Mouse (Mus musculus) ES-E14 (cell line): Measurements from ENCODE around the gene Fez2. TPM values are rescaled to one million over a fixed set of nuclear protein-coding genes. Genes with fewer than 3 reads are reported as not detected.

Experiments
- DNase-seq: peaks from one replicate; pipeline ENCODE4 v3.0.0-alpha.2; 2013; ENCODE audit warnings: low read depth, low spot score
- H3K27ac ChIP-seq: 2 replicates; pipeline ENCODE4 v1.5.1; 2012; ENCODE audit warnings: low read depth, mild to moderate bottlenecking, low read length, moderate library complexity, mixed read lengths; ENCODE audit not compliant: poor library complexity, insufficient read depth, severe bottlenecking
- H3K36me3 ChIP-seq: 2 replicates; pipeline ENCODE4 v1.6.1; 2012; ENCODE audit warnings: mild to moderate bottlenecking, low read length, moderate library complexity, mixed read lengths; ENCODE audit not compliant: control insufficient read depth, poor library complexity, insufficient read depth, severe bottlenecking
- H3K4me1 ChIP-seq, 2 experiments: fragments of 150-350 bp in 1 of 2; sonication (generic) in 1 of 2; 2 replicates each; pipeline ENCODE4 v1.6.1; 2012; ENCODE audit warnings: low read length in 2 of 2, mild to moderate bottlenecking in 1 of 2, mixed read lengths in 1 of 2; ENCODE audit not compliant: control insufficient read depth in 2 of 2, insufficient read depth in 2 of 2, poor library complexity in 1 of 2
- H3K4me3 ChIP-seq, 2 experiments: fragments of 150-350 bp in 1 of 2; sonication (generic) in 1 of 2; 2 replicates each; pipeline ENCODE4 v1.5.1; 2012; ENCODE audit warnings: low read length in 2 of 2, low read depth in 1 of 2, mild to moderate bottlenecking in 1 of 2, mixed read lengths in 1 of 2; ENCODE audit not compliant: insufficient read depth in 1 of 2, poor library complexity in 1 of 2, severe bottlenecking in 1 of 2
- H3K9ac ChIP-seq: 2 replicates; pipeline ENCODE4 v1.6.1; 2012; ENCODE audit warnings: low read depth, mild to moderate bottlenecking, low read length, mixed read lengths; ENCODE audit not compliant: poor library complexity, insufficient read depth, severe bottlenecking
- H3K9me3 ChIP-seq: fragments of 150-350 bp; sonication (generic); 2 replicates; pipeline ENCODE4 v1.6.1; 2012; ENCODE audit warnings: low read depth, mild to moderate bottlenecking, low read length; ENCODE audit not compliant: control insufficient read depth, insufficient read depth
- CHD2 ChIP-seq: IDR thresholded peaks from 2 replicates; pipeline ENCODE4 v1.6.1; 2014; ENCODE audit warnings: mild to moderate bottlenecking, low read depth, low read length, inconsistent platforms
- HCFC1 ChIP-seq: IDR thresholded peaks from 2 replicates; pipeline ENCODE4 v1.6.1; 2012; ENCODE audit warnings: low read length, inconsistent platforms, borderline replicate concordance; ENCODE audit not compliant: insufficient read depth
- MAFK ChIP-seq: IDR thresholded peaks from 2 replicates; pipeline ENCODE4 v1.6.1; 2014; ENCODE audit warnings: mild to moderate bottlenecking, low read depth, low read length, inconsistent platforms; ENCODE audit not compliant: insufficient read depth
- ZC3H11A ChIP-seq: IDR thresholded peaks from 2 replicates; pipeline ENCODE4 v1.6.1; 2012; ENCODE audit warnings: low read depth, mild to moderate bottlenecking, inconsistent platforms, low read length, borderline replicate concordance
- ZNF384 ChIP-seq: IDR thresholded peaks from 2 replicates; pipeline ENCODE4 v1.6.1; 2012; ENCODE audit warnings: low read depth, low read length, inconsistent platforms
- in situ Hi-C, 2 experiments: fragments of 600-800 bp; cut with MboI; formaldehyde crosslinking; loops; one replicate each; pipeline ENCODE4 v1.15.1; 2025; ENCODE audit warnings: low sequenced_read_pairs in 2 of 2, inconsistent platforms in 1 of 2; ENCODE audit not compliant: unreplicated experiment in 2 of 2
- total RNA-seq: library from RNA; depleted of rRNA; stranded (reverse); fragments of 300-350 nt; gene quantifications from 2 replicates; pipeline ENCODE4 v1.2.3, GENCODE M21; 2012

Fez2 gene
- total RNA-seq, 1 experiment: 38.2 TPM

DNA sequence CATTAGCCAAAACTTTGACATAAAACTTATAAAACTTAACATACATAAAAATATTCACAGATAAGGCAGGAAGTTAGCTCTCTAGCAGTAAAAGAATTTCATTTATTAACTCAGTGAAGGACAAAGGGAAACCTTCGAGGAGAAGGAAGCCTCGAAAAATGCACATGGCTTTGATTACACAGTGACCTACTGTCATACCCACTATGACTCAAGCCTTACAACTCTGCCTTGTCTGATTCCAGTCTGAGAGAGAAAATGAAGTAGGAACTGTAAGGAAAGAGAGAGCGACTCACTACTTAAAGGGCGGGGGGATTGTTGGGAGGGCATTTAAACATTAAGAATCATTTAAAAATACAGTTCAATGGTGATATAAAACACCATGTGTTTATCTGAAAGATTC lies 14.7 kb downstream of the Fez2 start:
- TF ChIP-seq CHD2 (no peak), ZC3H11A (no peak), HCFC1 (no peak), MAFK (no peak), ZNF384 (no peak)
- Histone ChIP-seq H3K9me3 (no peaks in the 10 kb centered on the region), H3K9ac (no peak overlapping the region), H3K27ac (no peak overlapping the region), H3K4me3 (no peak overlapping the region), H3K4me1 (peaks cover 0 to 3% of the 10 kb centered on the region in 2 experiments; a peak in 1 of 4 replicates), H3K36me3 (peaks cover 8% of the 10 kb centered on the region; the same call in 1 of the 2 replicates)
- in situ Hi-C loops: no loop called here
- DNase-seq: no peak

- Histone ChIP-seq H3K9ac (no peak overlapping the region), H3K27ac (no peak overlapping the region), H3K36me3 (peaks cover 8% of the 10 kb centered on the region; the same call in 1 of the 2 replicates), H3K9me3 (no peaks in the 10 kb centered on the region), H3K4me1 (no peaks in the 10 kb centered on the region; a peak in 1 of 4 replicates), H3K4me3 (no peak overlapping the region)
- no peak for TF ChIP-seq MAFK
- in situ Hi-C loops: no loop called here
- DNase-seq: no peak
Observed at GRCm38 (mm10) chr17:78402174-78402573, 15.8 kb downstream of the Fez2 start.

- DNase-seq: no peak
- Histone ChIP-seq H3K9me3 (no peaks in the 10 kb centered on the region), H3K27ac (no peak overlapping the region), H3K4me1 (no peaks in the 10 kb centered on the region), H3K4me3 (no peak overlapping the region), H3K9ac (no peak overlapping the region), H3K36me3 (peaks cover 8% of the 10 kb centered on the region; the same call in 1 of the 2 replicates)
- in situ Hi-C loops: no loop called here
- TF ChIP-seq CHD2: no peak
- no peak for TF ChIP-seq ZC3H11A
- no peak for TF ChIP-seq HCFC1
Observed at GRCm38 (mm10) chr17:78401713-78402112, 16.2 kb downstream of the Fez2 start.

GRCm38 (mm10) chr17:78401311-78401710 lies 16.6 kb downstream of the Fez2 start:
- H3K9ac ChIP-seq: no peak overlapping the region
- TF ChIP-seq ZC3H11A (no peak), CHD2 (no peak), MAFK (no peak), ZNF384 (no peak), HCFC1 (no peak)
- DNase-seq: no peak
- H3K4me3 ChIP-seq: no peak overlapping the region
- H3K27ac ChIP-seq: no peak overlapping the region
- H3K9me3 ChIP-seq: no peaks in the 10 kb centered on the region
- in situ Hi-C loops: no loop called here
- no peaks in the 10 kb centered on the region for H3K4me1 ChIP-seq
- H3K36me3 ChIP-seq: peaks cover 8% of the 10 kb centered on the region; the same call in 1 of the 2 replicates

GRCm38 (mm10) chr17:78400130-78400840 lies 17.7 kb downstream of the Fez2 start:
- no peaks in the 10 kb centered on the region for H3K4me1 ChIP-seq
- in situ Hi-C loops: no loop called here
- H3K9me3 ChIP-seq: no peaks in the 10 kb centered on the region
- H3K36me3 ChIP-seq: peaks cover 8% of the 10 kb centered on the region; the same call in 1 of the 2 replicates
- TF ChIP-seq MAFK (0 out of 2 replicates have a peak, but pooled peaks have one; percentile 24), CHD2 (no peak), ZNF384 (no peak)
- no peak overlapping the region for H3K9ac ChIP-seq
- DNase-seq: no peak
- no peak overlapping the region for H3K4me3 ChIP-seq
- H3K27ac ChIP-seq: no peak overlapping the region
